Mouse (Mus musculus) cerebellum, adult 2 months (tissue): ENCODE results near the gene Ap5s1.

Experiments
- CTCF ChIP-seq: fragments of 200-500 bp; IDR thresholded peaks from 2 replicates; pipeline ENCODE4 v1.5.1; 2011; ENCODE audit warnings: low read depth, mild to moderate bottlenecking, control low read depth, low read length, moderate library complexity, borderline replicate concordance; ENCODE audit not compliant: insufficient read depth
- POLR2A ChIP-seq: fragments of 200-500 bp; IDR thresholded peaks from 2 replicates; pipeline ENCODE4 v1.6.1; 2011; ENCODE audit warnings: low read length, control low read depth, borderline replicate concordance; ENCODE audit not compliant: insufficient read depth

DNA sequence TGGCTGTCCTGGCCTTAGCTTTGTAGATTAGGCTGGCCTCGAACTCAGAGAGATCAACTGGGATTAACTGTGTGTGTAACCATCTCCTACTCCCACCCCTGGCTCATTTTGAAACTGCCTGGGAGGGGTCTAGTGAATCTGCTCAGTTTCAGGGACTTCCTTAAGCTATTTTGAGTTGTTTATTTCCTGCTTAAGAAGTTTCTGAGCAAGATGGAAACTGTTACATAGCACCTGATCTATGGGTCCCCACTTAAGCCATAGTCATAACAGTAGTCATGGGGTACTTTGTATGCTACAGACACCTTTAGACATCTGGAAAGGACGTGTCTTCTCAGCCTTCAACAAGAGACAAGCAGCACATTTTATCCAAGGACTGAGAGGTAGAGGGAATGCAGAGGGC, 6.2 kb upstream of the Ap5s1 start:
- TF ChIP-seq POLR2A = no peak
- no peak for TF ChIP-seq CTCF
